Mouse (Mus musculus) midbrain, embryonic 13.5 days (tissue): ENCODE results near the gene Gabarap. TPM values are rescaled to one million over a fixed set of nuclear protein-coding genes. Genes with fewer than 3 reads are reported as not detected.

Experiments
- ATAC-seq: fragments of 200-750 bp; cut with Nextera tagmentation; 2 replicates; pipeline ENCODE4 v1.8.0; 2017; ENCODE audit warnings: mild to moderate bottlenecking, moderate TSS enrichment, moderate library complexity
- H3K27ac ChIP-seq: fragments of 300-500 bp; sonication (generic); 2 replicates; pipeline ENCODE4 v1.5.1; 2015; ENCODE audit warnings: inconsistent platforms, mild to moderate bottlenecking, moderate library complexity
- H3K27me3 ChIP-seq: fragments of 300-500 bp; sonication (generic); 2 replicates; pipeline ENCODE4 v1.6.1; 2015; ENCODE audit warnings: mild to moderate bottlenecking, inconsistent platforms
- H3K36me3 ChIP-seq: fragments of 300-500 bp; sonication (generic); 2 replicates; pipeline ENCODE4 v1.6.1; 2015; ENCODE audit warnings: mild to moderate bottlenecking, inconsistent platforms
- H3K4me1 ChIP-seq: fragments of 300-500 bp; sonication (generic); replicated peaks from 2 replicates; pipeline ENCODE4 v1.6.1; 2015; ENCODE audit warnings: inconsistent platforms
- H3K4me2 ChIP-seq: fragments of 300-500 bp; sonication (generic); replicated peaks from 2 replicates; pipeline ENCODE4 v1.6.1; 2015; ENCODE audit warnings: moderate library complexity, mild to moderate bottlenecking, inconsistent platforms
- H3K4me3 ChIP-seq: fragments of 300-500 bp; sonication (generic); replicated peaks from 2 replicates; pipeline ENCODE4 v1.5.1; 2015; ENCODE audit warnings: mild to moderate bottlenecking, inconsistent platforms
- H3K9ac ChIP-seq: fragments of 300-500 bp; sonication (generic); replicated peaks from 2 replicates; pipeline ENCODE4 v1.6.1; 2015; ENCODE audit warnings: mild to moderate bottlenecking, inconsistent platforms
- H3K9me3 ChIP-seq: fragments of 300-500 bp; sonication (generic); 2 replicates; pipeline ENCODE4 v1.6.1; 2016; ENCODE audit warnings: mild to moderate bottlenecking, inconsistent platforms
- WGBS: fragments of 180-500 bp; shearing (Covaris S2); methylation state at CpG from one replicate; pipeline ENCODE4 v1.1.7; 2015; 5-methylcytosine and 5-hydroxymethylcytosine counted together
- polyA plus RNA-seq: library from polyadenylated mRNA; unstranded; fragments of >200 nt; fragmentation: Nextera tagmentation; extraction: Ambion mirVana; gene quantifications from 2 replicates; pipeline ENCODE4 v1.2.1, GENCODE M21; 2015

The Gabarap gene
- polyA plus RNA-seq, 1 experiment from 2014 or later: 625 TPM

- Histone ChIP-seq H3K27ac (0 out of 2 replicates have a peak overlapping the region, but pooled peaks have one; percentile 91), H3K9ac (no peak overlapping the region), H3K4me2 (peak overlapping the region; percentile 76; the same call in 1 of the 2 replicates), H3K36me3 (peaks cover 37% of the 10 kb centered on the region), H3K4me3 (0 out of 2 replicates have a peak overlapping the region, but pooled peaks have one; percentile 1), H3K9me3 (no peaks in the 10 kb centered on the region), H3K27me3 (no peaks in the 10 kb centered on the region), H3K4me1 (peaks cover 50% of the 10 kb centered on the region)
- no peak for ATAC-seq
- WGBS: 86% methylated on average over 11 of the region's 11 CpGs
Observed at GRCm38 (mm10) chr11:69994401-69995090, 3.6 kb downstream of the Gabarap start.

GRCm38 (mm10) chr11:69995391-69995960 is 4.5 kb downstream of the Gabarap start, which contains the start of gene Phf23:
Gene Phf23 (plus strand): TSS chr11:69995777.
- ATAC-seq: peak; percentile 86
- H3K4me3 ChIP-seq: peak within 1 kb of the TSS; percentile 91
- H3K36me3 ChIP-seq: peaks cover 36% of the 10 kb centered on the region
- H3K9me3 ChIP-seq: no peaks in the 10 kb centered on the region
- under 1% methylated on average over 36 of the region's 36 CpGs for WGBS
- H3K9ac ChIP-seq: peak within 1 kb of the TSS; percentile 88
- peaks cover 52% of the 10 kb centered on the region for H3K4me1 ChIP-seq
- H3K27me3 ChIP-seq: no peaks in the 10 kb centered on the region
- peak within 1 kb of the TSS; percentile 91 for H3K27ac ChIP-seq
- peak within 1 kb of the TSS; percentile 76 for H3K4me2 ChIP-seq

GRCm38 (mm10) chr11:69996161-69997061 is 5.5 kb downstream of the Gabarap start:
- H3K9ac ChIP-seq: peak overlapping the region; percentile 88
- no peaks in the 10 kb centered on the region for H3K9me3 ChIP-seq
- ATAC-seq: peak; percentile 1; the same call in 1 of the 2 replicates
- 1% methylated on average over 63 of the region's 66 CpGs for WGBS
- peaks cover 36% of the 10 kb centered on the region for H3K36me3 ChIP-seq
- peaks cover 56% of the 10 kb centered on the region for H3K4me1 ChIP-seq
- peak overlapping the region; percentile 91 for H3K4me3 ChIP-seq
- H3K4me2 ChIP-seq: peak overlapping the region; percentile 76
- no peaks in the 10 kb centered on the region for H3K27me3 ChIP-seq
- H3K27ac ChIP-seq: peak overlapping the region; percentile 91

GRCm38 (mm10) chr11:69997070-69997509 is 6.1 kb downstream of the Gabarap start:
- Histone ChIP-seq H3K9me3 (peaks cover 3% of the 10 kb centered on the region; the same call in 1 of the 2 replicates), H3K36me3 (peaks cover 36% of the 10 kb centered on the region), H3K27ac (peak overlapping the region; percentile 91), H3K4me1 (peaks cover 60% of the 10 kb centered on the region), H3K27me3 (no peaks in the 10 kb centered on the region), H3K4me3 (peak overlapping the region; percentile 91), H3K4me2 (peak overlapping the region; percentile 76), H3K9ac (peak overlapping the region; percentile 88)
- peak; percentile 19; the same call in 1 of the 2 replicates for ATAC-seq
- under 1% methylated on average over 40 of the region's 44 CpGs for WGBS

- Histone ChIP-seq H3K27ac (no peak overlapping the region), H3K9me3 (peaks cover 3% of the 10 kb centered on the region; the same call in 1 of the 2 replicates), H3K4me3 (peak overlapping the region; percentile 13), H3K27me3 (no peaks in the 10 kb centered on the region), H3K36me3 (peaks cover 32% of the 10 kb centered on the region), H3K4me2 (peak overlapping the region; percentile 18; the same call in 1 of the 2 replicates), H3K9ac (no peak overlapping the region; the same call in 1 of the 2 replicates), H3K4me1 (peaks cover 65% of the 10 kb centered on the region)
- no peak for ATAC-seq
- 91% methylated on average over 27 of the region's 27 CpGs for WGBS
Observed at GRCm38 (mm10) chr11:69998567-69999491, 7.9 kb downstream of the Gabarap start.

GRCm38 (mm10) chr11:69999666-70000065 is 8.7 kb downstream of the Gabarap start:
- ATAC-seq: no peak
- no peaks in the 10 kb centered on the region for H3K27me3 ChIP-seq
- H3K4me3 ChIP-seq: peak overlapping the region; percentile 75
- H3K4me2 ChIP-seq: peak overlapping the region; percentile 90; the same call in 1 of the 2 replicates
- WGBS: 86% methylated on average over 8 of the region's 8 CpGs
- H3K27ac ChIP-seq: peak overlapping the region; percentile 96; the same call in 1 of the 2 replicates
- H3K36me3 ChIP-seq: peaks cover 27% of the 10 kb centered on the region
- peaks cover 3% of the 10 kb centered on the region; the same call in 1 of the 2 replicates for H3K9me3 ChIP-seq
- H3K9ac ChIP-seq: no peak overlapping the region
- peaks cover 65% of the 10 kb centered on the region for H3K4me1 ChIP-seq

GRCm38 (mm10) chr11:70000396-70000898 is 9.5 kb downstream of the Gabarap start, which contains the start of gene Dvl2:
Gene Dvl2 (plus strand): TSS chr11:70000595.
- H3K4me1 ChIP-seq: peaks cover 65% of the 10 kb centered on the region
- ATAC-seq: peak; percentile 69
- under 1% methylated on average over 44 of the region's 48 CpGs for WGBS
- H3K9me3 ChIP-seq: peaks cover 3% of the 10 kb centered on the region; the same call in 1 of the 2 replicates
- H3K36me3 ChIP-seq: peaks cover 34% of the 10 kb centered on the region
- peak within 1 kb of the TSS; percentile 75 for H3K4me3 ChIP-seq
- peak within 1 kb of the TSS; percentile 90 for H3K4me2 ChIP-seq
- H3K9ac ChIP-seq: peak within 1 kb of the TSS; percentile 87
- H3K27me3 ChIP-seq: no peaks in the 10 kb centered on the region
- H3K27ac ChIP-seq: peak within 1 kb of the TSS; percentile 96

GRCm38 (mm10) chr11:70001159-70001558 is 10.2 kb downstream of the Gabarap start:
- no peak for ATAC-seq
- no peaks in the 10 kb centered on the region for H3K27me3 ChIP-seq
- peak overlapping the region; percentile 90 for H3K4me2 ChIP-seq
- peaks cover 3% of the 10 kb centered on the region; the same call in 1 of the 2 replicates for H3K9me3 ChIP-seq
- H3K36me3 ChIP-seq: peaks cover 41% of the 10 kb centered on the region
- peak overlapping the region; percentile 96 for H3K27ac ChIP-seq
- WGBS: 13% methylated on average over 8 of the region's 8 CpGs
- H3K4me1 ChIP-seq: peaks cover 65% of the 10 kb centered on the region
- peak overlapping the region; percentile 75 for H3K4me3 ChIP-seq
- H3K9ac ChIP-seq: peak overlapping the region; percentile 87

- H3K4me2 ChIP-seq: peak overlapping the region; percentile 90
- no peak for ATAC-seq
- no peak overlapping the region for H3K27ac ChIP-seq
- H3K9me3 ChIP-seq: peaks cover 3% of the 10 kb centered on the region; the same call in 1 of the 2 replicates
- H3K36me3 ChIP-seq: peaks cover 48% of the 10 kb centered on the region
- peaks cover 65% of the 10 kb centered on the region for H3K4me1 ChIP-seq
- H3K9ac ChIP-seq: peak overlapping the region; percentile 87; the same call in 1 of the 2 replicates
- peak overlapping the region; percentile 75 for H3K4me3 ChIP-seq
- H3K27me3 ChIP-seq: no peaks in the 10 kb centered on the region
Observed at GRCm38 (mm10) chr11:70001865-70002264, 10.9 kb downstream of the Gabarap start.

- H3K36me3 ChIP-seq: peaks cover 54% of the 10 kb centered on the region
Observed at GRCm38 (mm10) chr11:70002471-70002870, 11.5 kb downstream of the Gabarap start.

More at GRCm38 (mm10) chr11:70002471-70002870, 11.5 kb downstream of the Gabarap start:
- Histone ChIP-seq H3K9ac (peak overlapping the region; percentile 46; the same call in 1 of the 2 replicates), H3K4me1 (peaks cover 61% of the 10 kb centered on the region), H3K27ac (no peak overlapping the region), H3K9me3 (peaks cover 3% of the 10 kb centered on the region; the same call in 1 of the 2 replicates), H3K4me2 (peak overlapping the region; percentile 90), H3K27me3 (no peaks in the 10 kb centered on the region), H3K4me3 (peak overlapping the region; percentile 75)
- WGBS: 94% methylated on average over 2 of the region's 2 CpGs
- ATAC-seq: no peak
